Mouse (Mus musculus) embryonic facial prominence, embryonic 10.5 days (tissue): ENCODE measurements around the gene Spin1. TPM values are rescaled to one million over a fixed set of nuclear protein-coding genes. Genes with fewer than 3 reads are reported as not detected.

ENCODE experiments used
- DNase-seq: peaks from one replicate; pipeline ENCODE4 v3.0.0-alpha.2; 2017; ENCODE audit warnings: low spot score
- H3K27ac ChIP-seq: fragments of 300-500 bp; sonication (generic); replicated peaks from 2 replicates; pipeline ENCODE4 v1.5.1; 2016; ENCODE audit warnings: mild to moderate bottlenecking
- H3K27me3 ChIP-seq: fragments of 300-500 bp; sonication (generic); replicated peaks from 2 replicates; pipeline ENCODE4 v1.6.1; 2016; ENCODE audit warnings: low read depth, mild to moderate bottlenecking; ENCODE audit not compliant: poor library complexity, severe bottlenecking
- H3K36me3 ChIP-seq: fragments of 300-500 bp; sonication (generic); replicated peaks from 2 replicates; pipeline ENCODE4 v1.6.1; 2016; ENCODE audit warnings: mild to moderate bottlenecking, moderate library complexity
- H3K4me1 ChIP-seq: fragments of 300-500 bp; sonication (generic); 2 replicates; pipeline ENCODE4 v1.6.1; 2016
- H3K4me3 ChIP-seq: fragments of 300-500 bp; sonication (generic); 2 replicates; pipeline ENCODE4 v1.5.1; 2016; ENCODE audit warnings: mild to moderate bottlenecking, moderate library complexity
- H3K9me3 ChIP-seq: fragments of 300-500 bp; sonication (generic); 2 replicates; pipeline ENCODE4 v1.6.1; 2016; ENCODE audit warnings: mild to moderate bottlenecking
- WGBS: fragments of 180-500 bp; shearing (Covaris S2); methylation state at CpG from one replicate; pipeline ENCODE4 v1.1.7; 2016; 5-methylcytosine and 5-hydroxymethylcytosine counted together
- polyA plus RNA-seq: library from polyadenylated mRNA; unstranded; fragments of >200 nt; fragmentation: Nextera tagmentation; extraction: Ambion mirVana; gene quantifications from 2 replicates; pipeline ENCODE4 v1.2.1, GENCODE M21; 2016

The Spin1 gene
- polyA plus RNA-seq, 1 experiment from 2014 or later, result 105 TPM

DNA sequence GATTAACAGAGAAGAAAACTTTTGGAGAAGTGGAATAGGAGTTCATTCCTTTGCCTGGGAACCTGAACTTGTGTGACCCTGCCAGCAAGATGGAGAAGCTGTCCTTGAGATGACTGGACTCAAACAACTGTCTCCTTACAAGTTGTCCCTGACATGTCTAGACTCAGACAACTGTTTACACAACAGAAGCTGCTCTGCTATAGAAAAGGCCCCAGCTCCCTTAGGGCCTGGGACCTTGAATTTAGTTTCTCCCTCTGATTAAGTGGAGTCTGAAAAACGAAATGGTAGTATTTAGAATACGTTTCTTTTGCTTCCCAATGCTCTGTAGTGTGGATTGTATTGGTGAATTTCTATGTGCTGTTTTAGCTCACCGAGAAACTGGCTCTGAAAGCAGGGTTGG is 84.2 kb downstream of the Spin1 start:
- no peaks in the 10 kb centered on the region for H3K27me3 ChIP-seq
- no peak for DNase-seq
- 81% methylated on average over 3 of the region's 3 CpGs for WGBS
- no peak overlapping the region for H3K4me3 ChIP-seq
- no peak overlapping the region for H3K27ac ChIP-seq
- H3K36me3 ChIP-seq, result no peaks in the 10 kb centered on the region
- H3K4me1 ChIP-seq, result peaks cover 9% of the 10 kb centered on the region
- H3K9me3 ChIP-seq, result no peaks in the 10 kb centered on the region

- H3K36me3 ChIP-seq, result no peaks in the 10 kb centered on the region
- no peak for DNase-seq
- H3K4me3 ChIP-seq, result no peak overlapping the region
- 58% methylated on average over 3 of the region's 3 CpGs for WGBS
- 0 out of 2 replicates have a peak, but pooled peaks cover 4% of the 10 kb centered on the region for H3K9me3 ChIP-seq
- H3K27ac ChIP-seq, result no peak overlapping the region
- H3K4me1 ChIP-seq, result 0 out of 2 replicates have a peak, but pooled peaks cover 5% of the 10 kb centered on the region
- H3K27me3 ChIP-seq, result no peaks in the 10 kb centered on the region
Observed at GRCm38 (mm10) chr13:51190336-51190735, 89.7 kb downstream of the Spin1 start.

DNA sequence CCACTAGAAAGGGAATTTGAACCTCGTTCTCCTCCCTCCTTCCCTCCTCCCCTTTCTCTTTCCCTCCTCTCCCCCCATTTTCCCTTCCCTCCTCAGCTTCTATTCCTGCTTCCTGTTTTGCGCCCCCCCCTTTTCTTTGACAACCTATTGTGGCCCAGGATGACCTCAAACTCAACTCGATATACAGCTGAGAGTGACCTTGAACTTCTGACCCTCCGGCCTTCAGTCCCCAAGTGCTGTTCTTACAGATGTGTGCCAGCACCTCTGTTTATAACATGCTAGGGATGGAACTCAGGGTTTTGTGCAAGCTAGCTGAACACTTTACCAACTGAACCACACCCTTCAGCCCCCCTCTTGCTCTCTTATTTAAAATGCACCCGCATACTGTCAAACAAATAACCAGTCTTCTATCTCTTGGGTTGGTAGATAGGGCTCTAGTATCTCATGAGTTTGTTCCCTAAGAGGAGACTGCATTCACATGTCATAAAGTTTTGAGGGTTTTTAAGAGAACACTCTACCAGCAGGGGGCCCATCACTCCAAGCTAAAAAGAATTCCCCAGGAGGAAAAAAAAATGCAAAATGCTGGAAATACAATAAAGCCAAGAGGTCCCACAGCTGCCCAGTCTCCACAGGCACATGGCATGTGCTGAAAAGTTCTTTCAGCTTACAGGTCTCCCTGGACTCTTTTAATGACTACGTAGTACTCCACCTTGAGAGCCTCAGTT is 90.9 kb downstream of the Spin1 start:
- no peak overlapping the region for H3K4me3 ChIP-seq
- peak; percentile 39 for DNase-seq
- H3K4me1 ChIP-seq, result 0 out of 2 replicates have a peak, but pooled peaks cover 5% of the 10 kb centered on the region
- no peaks in the 10 kb centered on the region for H3K27me3 ChIP-seq
- WGBS, result 83% methylated on average over 6 of the region's 6 CpGs
- 0 out of 2 replicates have a peak, but pooled peaks cover 4% of the 10 kb centered on the region for H3K9me3 ChIP-seq
- no peak overlapping the region for H3K27ac ChIP-seq
- H3K36me3 ChIP-seq, result no peaks in the 10 kb centered on the region

DNA sequence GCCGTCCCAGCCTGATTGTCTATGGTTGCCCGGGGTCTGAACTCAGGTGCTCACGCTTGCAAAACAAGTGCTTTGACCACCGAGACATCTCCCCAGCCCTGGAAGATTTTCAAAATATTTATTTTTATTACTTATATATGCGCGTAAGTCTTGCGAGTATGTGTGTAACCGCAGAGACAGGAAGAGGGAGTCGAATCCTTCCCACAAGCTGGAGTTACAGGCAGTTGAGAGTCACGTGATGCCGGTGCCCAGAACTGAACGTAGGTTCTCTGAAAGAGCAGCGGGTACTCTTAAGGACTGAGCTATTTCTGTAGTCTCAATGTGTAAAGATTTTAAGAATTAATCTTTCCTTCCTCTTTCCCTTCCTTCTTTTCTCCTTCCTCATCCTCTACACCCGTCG is 93.2 kb downstream of the Spin1 start:
- H3K36me3 ChIP-seq, result no peaks in the 10 kb centered on the region
- H3K27ac ChIP-seq, result no peak overlapping the region
- WGBS, result 90% methylated on average over 15 of the region's 15 CpGs
- H3K27me3 ChIP-seq, result no peaks in the 10 kb centered on the region
- DNase-seq, result no peak
- 0 out of 2 replicates have a peak, but pooled peaks cover 5% of the 10 kb centered on the region for H3K4me1 ChIP-seq
- H3K4me3 ChIP-seq, result no peak overlapping the region
- 0 out of 2 replicates have a peak, but pooled peaks cover 4% of the 10 kb centered on the region for H3K9me3 ChIP-seq

- peaks cover 5% of the 10 kb centered on the region; the same call in 1 of the 2 replicates for H3K9me3 ChIP-seq
- WGBS, result 84% methylated on average over 3 of the region's 3 CpGs
- H3K4me1 ChIP-seq, result no peaks in the 10 kb centered on the region
- H3K27ac ChIP-seq, result no peak overlapping the region
- H3K4me3 ChIP-seq, result no peak overlapping the region
- no peak for DNase-seq
- H3K36me3 ChIP-seq, result no peaks in the 10 kb centered on the region
- peaks cover 12% of the 10 kb centered on the region; the same call in 1 of the 2 replicates for H3K27me3 ChIP-seq
Observed at GRCm38 (mm10) chr13:51197699-51198098, 97.0 kb downstream of the Spin1 start.

DNA sequence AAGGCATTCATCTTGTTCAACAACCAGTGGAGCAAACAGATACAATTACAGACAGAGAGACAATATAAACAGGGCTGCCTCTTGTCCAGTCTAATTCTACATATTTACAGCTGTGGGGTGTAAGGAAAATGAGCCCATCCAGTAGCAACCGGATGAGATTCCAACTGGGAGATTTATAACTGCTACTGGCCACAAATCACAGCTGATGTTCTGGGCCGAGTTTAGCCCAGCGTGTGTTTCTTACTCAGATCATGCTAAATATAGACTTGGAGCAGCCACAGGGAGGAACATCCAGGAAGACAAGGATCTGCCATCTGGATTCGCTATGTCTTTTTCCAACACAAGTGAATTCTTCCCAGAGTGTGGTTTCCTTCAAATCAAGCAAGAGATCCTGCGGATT is 97.5 kb downstream of the Spin1 start:
- 88% methylated on average over 5 of the region's 5 CpGs for WGBS
- no peak for DNase-seq
- H3K27me3 ChIP-seq, result peaks cover 12% of the 10 kb centered on the region; the same call in 1 of the 2 replicates

More for the DNA sequence above, 97.5 kb downstream of the Spin1 start:
- H3K9me3 ChIP-seq, result peaks cover 5% of the 10 kb centered on the region; the same call in 1 of the 2 replicates
- H3K27ac ChIP-seq, result no peak overlapping the region
- no peak overlapping the region for H3K4me3 ChIP-seq
- H3K4me1 ChIP-seq, result no peaks in the 10 kb centered on the region
- H3K36me3 ChIP-seq, result no peaks in the 10 kb centered on the region

Other genes with a start within 250 kb of the Spin1 start
- 0.33 and 0.67 TPM in 2 replicates for gene Nxnl2, start 70.1 kb downstream of the Spin1 start, polyA plus RNA-seq